Mouse (Mus musculus) intestine, embryonic 14.5 days (tissue): ENCODE measurements around the gene Cyp2u1. TPM values are rescaled to one million over a fixed set of nuclear protein-coding genes. Genes with fewer than 3 reads are reported as not detected.

Experiments used
- ATAC-seq: fragments of 200-750 bp; cut with Nextera tagmentation; replicated peaks from 2 replicates; pipeline ENCODE4 v1.8.0; 2017; ENCODE audit warnings: low read depth, moderate number of reproducible peaks, moderate TSS enrichment, moderate library complexity; ENCODE audit not compliant: low FRiP score, low TSS enrichment
- DNase-seq: peaks from one replicate; pipeline ENCODE4 v3.0.0-alpha.2; 2018; ENCODE audit warnings: low spot score
- H3K27ac ChIP-seq: fragments of 300-500 bp; sonication (generic); 2 replicates; pipeline ENCODE4 v1.5.1; 2014; ENCODE audit warnings: low read depth, mild to moderate bottlenecking, control low read depth
- H3K27me3 ChIP-seq: fragments of 300-500 bp; sonication (generic); replicated peaks from 2 replicates; pipeline ENCODE4 v1.6.1; 2014; ENCODE audit warnings: low read length, control low read depth; ENCODE audit not compliant: control insufficient read depth, insufficient read depth
- H3K36me3 ChIP-seq: fragments of 300-500 bp; sonication (generic); 2 replicates; pipeline ENCODE4 v1.6.1; 2014; ENCODE audit warnings: low read length, control low read depth; ENCODE audit not compliant: control insufficient read depth, insufficient read depth
- H3K4me1 ChIP-seq: fragments of 300-500 bp; sonication (generic); replicated peaks from 2 replicates; pipeline ENCODE4 v1.6.1; 2014; ENCODE audit warnings: low read length, control low read depth, mixed read lengths; ENCODE audit not compliant: control insufficient read depth, insufficient read depth
- H3K4me2 ChIP-seq: fragments of 300-500 bp; sonication (generic); 2 replicates; pipeline ENCODE4 v1.6.1; 2014; ENCODE audit warnings: low read length
- H3K4me3 ChIP-seq: fragments of 300-500 bp; sonication (generic); 2 replicates; pipeline ENCODE4 v1.5.1; 2014; ENCODE audit warnings: low read depth, low read length, control low read depth, mixed read lengths
- H3K9ac ChIP-seq: fragments of 300-500 bp; sonication (generic); 2 replicates; pipeline ENCODE4 v1.6.1; 2014; ENCODE audit warnings: mild to moderate bottlenecking, low read length
- H3K9me3 ChIP-seq: fragments of 300-500 bp; sonication (generic); 2 replicates; pipeline ENCODE4 v1.6.1; 2016; ENCODE audit warnings: low read length, control low read depth; ENCODE audit not compliant: control insufficient read depth
- WGBS: fragments of 180-500 bp; shearing (Covaris S2); extraction: QIAGEN DNeasy Blood & Tissue Kit; methylation state at CpG from one replicate; pipeline ENCODE4 v1.1.7; 2014; 5-methylcytosine and 5-hydroxymethylcytosine counted together
- polyA plus RNA-seq: library from polyadenylated mRNA; unstranded; fragments of >200 nt; fragmentation: Nextera tagmentation; extraction: Ambion mirVana; gene quantifications from 2 replicates; pipeline ENCODE4 v1.2.1, GENCODE M21; 2014

The Cyp2u1 gene
- polyA plus RNA-seq, 1 experiment from 2014 or later = 3.9 TPM

DNA sequence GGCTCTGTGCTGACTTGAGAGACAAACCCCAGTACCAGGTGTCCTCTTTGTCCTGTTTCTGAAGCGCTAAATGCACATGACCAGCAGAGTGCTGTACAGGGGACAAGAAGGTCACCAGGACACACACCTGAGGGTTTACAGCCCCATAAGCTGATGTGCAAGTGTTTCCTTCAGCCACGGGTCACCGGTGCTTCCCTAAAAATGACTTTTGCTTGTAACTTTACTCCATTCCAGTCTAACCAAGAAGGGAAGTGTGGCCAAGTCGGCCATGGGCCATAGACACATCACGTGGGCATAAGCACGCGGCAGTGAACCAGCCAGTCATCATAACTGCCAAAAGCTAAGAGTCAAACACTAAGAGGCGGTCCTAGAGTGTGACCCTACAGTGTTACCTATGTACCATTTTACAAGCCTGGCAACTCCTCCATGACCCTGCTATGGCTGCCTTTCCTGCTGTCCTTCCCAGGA lies 56.4 kb downstream of the Cyp2u1 start:
- Histone ChIP-seq H3K4me3 (no peak overlapping the region), H3K4me2 (no peak overlapping the region), H3K4me1 (no peaks in the 10 kb centered on the region), H3K27me3 (no peaks in the 10 kb centered on the region), H3K27ac (no peak overlapping the region), H3K9me3 (no peaks in the 10 kb centered on the region), H3K9ac (no peak overlapping the region), H3K36me3 (peaks cover 50% of the 10 kb centered on the region)
- 91% methylated on average over 8 of the region's 8 CpGs for WGBS
- ATAC-seq = no peak
- DNase-seq = no peak

DNA sequence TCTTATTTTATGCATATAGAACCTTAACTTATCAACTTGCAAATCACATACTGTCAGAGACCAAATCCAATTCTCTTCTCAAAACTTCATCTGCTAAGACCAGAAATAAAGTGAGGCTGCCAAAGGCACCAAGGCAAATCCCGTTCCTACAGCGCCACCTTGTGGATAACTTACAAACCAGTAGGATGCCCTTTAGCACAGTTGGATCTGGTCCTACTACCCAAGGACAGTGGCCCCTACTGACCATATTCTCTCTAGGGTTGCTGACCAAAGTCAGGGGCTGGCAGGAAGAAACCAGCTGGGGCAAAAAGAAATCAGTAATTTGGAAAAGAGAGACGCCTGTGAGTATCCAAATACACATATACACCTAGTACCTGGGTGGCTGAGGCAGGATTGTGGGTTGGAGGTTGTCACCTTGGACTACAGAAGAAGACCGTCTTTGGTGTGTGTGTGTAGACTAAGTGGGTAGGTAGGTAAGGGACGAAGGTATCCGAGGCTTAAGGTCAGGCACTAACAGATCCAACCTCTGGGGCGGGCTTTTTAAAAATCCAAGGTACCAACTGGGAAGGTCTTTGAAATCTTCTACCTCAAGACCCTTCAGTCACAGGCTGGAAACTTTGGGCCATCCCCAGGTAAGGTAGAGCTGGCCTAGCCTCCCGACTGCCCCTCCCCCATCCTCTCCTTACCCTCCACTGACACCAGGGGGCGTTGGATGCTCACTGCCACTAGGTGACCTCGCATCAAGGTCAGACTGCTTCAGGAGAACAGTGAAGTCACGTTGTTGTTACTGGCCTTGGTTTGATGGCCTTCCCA lies 57.1 kb downstream of the Cyp2u1 start:
- Histone ChIP-seq H3K9me3 (no peaks in the 10 kb centered on the region), H3K4me1 (no peaks in the 10 kb centered on the region), H3K27ac (no peak overlapping the region), H3K4me3 (no peak overlapping the region), H3K9ac (no peak overlapping the region), H3K27me3 (no peaks in the 10 kb centered on the region), H3K36me3 (peaks cover 55% of the 10 kb centered on the region), H3K4me2 (no peak overlapping the region)
- peak; percentile 69 for DNase-seq
- 58% methylated on average over 11 of the region's 11 CpGs for WGBS
- ATAC-seq = no peak; the same call in 1 of the 2 replicates

Other genes starting within 250 kb of the Cyp2u1 start
- 0.69 and 0.71 TPM in 2 replicates for gene Lef1, start 192.8 kb downstream of the Cyp2u1 start, polyA plus RNA-seq
- gene Hadh, start 31.1 kb downstream of the Cyp2u1 start, polyA plus RNA-seq = 181 and 191 TPM in 2 replicates
- gene Sgms2, start 188.2 kb upstream of the Cyp2u1 start, polyA plus RNA-seq = 12.4 and 15.9 TPM in 2 replicates